ENCODE assay signal across 8 mouse cellular contexts in the genomic region with DNA sequence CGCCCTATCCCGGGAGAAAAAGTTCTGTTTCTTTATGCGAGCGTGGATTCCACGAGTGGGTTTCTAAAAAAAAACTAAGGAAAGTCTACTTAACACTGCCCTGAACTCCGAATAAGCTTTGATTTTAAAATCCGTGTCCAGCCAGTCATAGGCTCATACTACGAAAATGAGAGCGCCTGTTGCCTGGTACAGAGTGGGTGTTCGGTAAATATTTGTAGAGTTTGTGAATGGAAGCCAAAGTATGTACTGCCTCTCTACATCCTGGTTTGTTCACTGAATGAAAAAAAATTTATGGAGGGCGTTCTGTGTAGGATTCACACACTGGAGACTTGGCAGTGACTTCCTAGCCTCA. TPM values are rescaled to one million over a fixed set of nuclear protein-coding genes. Genes with fewer than 3 reads are reported as not detected.
DNase-seq lines count a peak whose midpoint lies in the region; ATAC-seq and TF ChIP-seq lines count a peak whose summit lies in the region.

No protein-coding gene starts in this region.

- 18% methylated on average over 11 of the region's 11 CpGs for WGBS in embryonic facial prominence, embryonic 11.5 days
- 1% methylated on average over 11 of the region's 11 CpGs for WGBS in intestine, postnatal 0 days

- 0 out of 2 replicates have a peak, but pooled peaks cover 3% of the 10 kb centered on the region for H3K4me1 ChIP-seq in embryonic facial prominence, embryonic 11.5 days (ENCODE audit: control insufficient read depth, insufficient read depth, low read length)
- H3K4me1 ChIP-seq in intestine, postnatal 0 days (replicated peaks; ENCODE audit: control insufficient read depth, insufficient read depth, low read length): peaks cover 10% of the 10 kb centered on the region; the same call in 1 of the 2 replicates

- H3K9me3 ChIP-seq in embryonic facial prominence, embryonic 11.5 days (replicated peaks; ENCODE audit: control insufficient read depth, low read length): no peaks in the 10 kb centered on the region
- no peaks in the 10 kb centered on the region for H3K9me3 ChIP-seq in intestine, postnatal 0 days (ENCODE audit: control insufficient read depth)

- H3K27me3 ChIP-seq in embryonic facial prominence, embryonic 11.5 days (ENCODE audit: control insufficient read depth, insufficient read depth, low read length): no peaks in the 10 kb centered on the region
- H3K27me3 ChIP-seq in intestine, postnatal 0 days (replicated peaks; ENCODE audit: control insufficient read depth, insufficient read depth, low read length): no peaks in the 10 kb centered on the region
- H3K27me3 ChIP-seq in myocyte (ENCODE audit: control insufficient read depth, insufficient read depth, insufficient read length): no peaks in the 10 kb centered on the region

- TF ChIP-seq CTCF in layer of hippocampus, adult 2 months (conservative IDR thresholded peaks at IDR 0.05): no peak
- no peak for TF ChIP-seq CTCF in intestine, postnatal 0 days (IDR thresholded peaks at IDR 0.05; ENCODE audit: low read depth)

- H3ac ChIP-seq in myocyte (ENCODE audit: control insufficient read depth, insufficient read length): peak overlapping the region; percentile 57

- H3K27ac ChIP-seq in layer of hippocampus, adult 2 months: 0 out of 2 replicates have a peak overlapping the region, but pooled peaks have one; percentile 14
- no peak overlapping the region for H3K27ac ChIP-seq in embryonic facial prominence, embryonic 11.5 days (replicated peaks; ENCODE audit: low read depth, low read length)
- H3K27ac ChIP-seq in intestine, postnatal 0 days (ENCODE audit: low read depth, low read length): peak overlapping the region; percentile 90

- peak overlapping the region; percentile 82 for H3K9ac ChIP-seq in embryonic facial prominence, embryonic 11.5 days (replicated peaks; ENCODE audit: low read length)
- H3K9ac ChIP-seq in intestine, postnatal 0 days (ENCODE audit: low read depth, low read length): peak overlapping the region; percentile 84

- H3K36me3 ChIP-seq in embryonic facial prominence, embryonic 11.5 days (replicated peaks; ENCODE audit: control insufficient read depth, insufficient read depth, low read depth, low read length): no peaks in the 10 kb centered on the region
- no peaks in the 10 kb centered on the region for H3K36me3 ChIP-seq in intestine, postnatal 0 days (ENCODE audit: control insufficient read depth, insufficient read depth)
- H3K36me3 ChIP-seq in myocyte (ENCODE audit: control insufficient read depth, insufficient read depth): no peaks in the 10 kb centered on the region

- TF ChIP-seq POLR2A in myocyte (IDR thresholded peaks at IDR 0.05; ENCODE audit: insufficient read length, low read depth): no peak

- H3K4me2 ChIP-seq in embryonic facial prominence, embryonic 11.5 days (ENCODE audit: low read depth, low read length): peak overlapping the region; percentile 89
- peak overlapping the region; percentile 87 for H3K4me2 ChIP-seq in intestine, postnatal 0 days (replicated peaks; ENCODE audit: low read depth)
- H3K4me2 ChIP-seq in myocyte (ENCODE audit: low read depth): peak overlapping the region; percentile 75

- peak; percentile 17; the same call in 1 of the 2 replicates for ATAC-seq in embryonic facial prominence, embryonic 11.5 days (replicated peaks; ENCODE audit: insufficient number of reproducible peaks, low FRiP score, low TSS enrichment, low read depth)
- ATAC-seq in intestine, postnatal 0 days: 0 out of 2 replicates have a peak, but pooled peaks have one; percentile 8

- peak overlapping the region; percentile 91 for H3K4me3 ChIP-seq in layer of hippocampus, adult 2 months
- H3K4me3 ChIP-seq in embryonic facial prominence, embryonic 11.5 days (ENCODE audit: low read depth, low read length): peak overlapping the region; percentile 72
- peak overlapping the region; percentile 87 for H3K4me3 ChIP-seq in intestine, postnatal 0 days (ENCODE audit: low read depth, low read length)
- peak overlapping the region; percentile 35 for H3K4me3 ChIP-seq in myocyte

- DNase-seq in layer of hippocampus, adult 2 months (ENCODE audit: low spot score in 2 of 2): no peak
- DNase-seq in layer of hippocampus, adult 18-20 months (ENCODE audit: low spot score in 2 of 2): no peak
- DNase-seq in embryonic facial prominence, embryonic 11.5 days (ENCODE audit: low spot score): no peak
- DNase-seq in testis, postnatal 14 days (ENCODE audit: low spot score): no peak
- DNase-seq in ovary, postnatal 10 days (ENCODE audit: low spot score): no peak
- no peak for DNase-seq in gastrocnemius, postnatal 25 days

- no peaks in the 10 kb centered on the region for H3K79me2 ChIP-seq in myocyte (ENCODE audit: control insufficient read depth, insufficient read depth)

TF ChIP-seq in myocyte, 11 proteins besides CTCF, POLR2A, EP300 and RAD21:
- TF ChIP-seq MYOD1 (IDR thresholded peaks at IDR 0.05; ENCODE audit: control insufficient read depth in 1 of 3, insufficient read length in 2 of 3, low read depth in 2 of 3) (no peak), MYOG (IDR thresholded peaks at IDR 0.05; ENCODE audit: control insufficient read depth in 1 of 3, insufficient read depth in 1 of 3, insufficient read length in 2 of 3, low read depth in 2 of 3) (no peak), SRF (IDR thresholded peaks at IDR 0.05; ENCODE audit: control insufficient read depth, insufficient read length, low read depth) (no peak), CEBPB (IDR thresholded peaks at IDR 0.05; ENCODE audit: insufficient read depth, poor library complexity, severe bottlenecking) (no peak), REST (IDR thresholded peaks at IDR 0.05; ENCODE audit: insufficient read depth, insufficient read length) (no peak), TCF3 (IDR thresholded peaks at IDR 0.05; ENCODE audit: insufficient read length, low read depth) (no peak), POLR2AphosphoS2 (IDR thresholded peaks at IDR 0.05; ENCODE audit: insufficient read length, low read depth) (no peak), TCF12 (IDR thresholded peaks at IDR 0.05; ENCODE audit: insufficient read depth, poor library complexity, severe bottlenecking) (no peak), E2F4 (IDR thresholded peaks at IDR 0.05; ENCODE audit: insufficient read depth) (no peak), USF1 (IDR thresholded peaks at IDR 0.05; ENCODE audit: low read depth) (no peak), MAX (IDR thresholded peaks at IDR 0.05; ENCODE audit: low read depth) (no peak)

RNA-seq across cellular contexts. Expression of gene Tbc1d2b, which starts 0.3 kb away (rescaled TPM):
- total RNA-seq in layer of hippocampus, adult 2 months (2021): 1 to 10 TPM; 9.5 to 9.7 TPM
- total RNA-seq in layer of hippocampus, adult 18-20 months (2021): 10 to 100 TPM in 1 of 2 experiments, 1 to 10 TPM in 1; 9.1 to 13.5 TPM
- 9.5 and 9.9 TPM in 2 replicates for polyA plus RNA-seq in embryonic facial prominence, embryonic 11.5 days (2014; fragmentation: Nextera tagmentation; extraction: Ambion mirVana)
- 5.2 and 6.6 TPM in 2 replicates for polyA plus RNA-seq in intestine, postnatal 0 days (2015; fragmentation: Nextera tagmentation; extraction: Ambion mirVana)
- polyA plus RNA-seq in myocyte (2012; fragmentation: generic; extraction: Trizol): 2.9 TPM
- total RNA-seq in gastrocnemius, postnatal 25 days (2021): 1 to 10 TPM; 4.7 to 8.2 TPM

Comparison
In these comparisons a context has a peak if more than half of its experiments do, and no peak if none do; other contexts are left out.
1. H3K4me3 ChIP-seq: peak in every context shown above with its lines; median percentile 91 in layer of hippocampus, adult 2 months; 87 in intestine, postnatal 0 days; 72 in embryonic facial prominence, embryonic 11.5 days; 35 in myocyte.